Mouse (Mus musculus) myocyte (in vitro differentiated cells): ENCODE results near the gene Arhgap15. TPM values are rescaled to one million over a fixed set of nuclear protein-coding genes. Genes with fewer than 3 reads are reported as not detected.

Experiments
- H3K27me3 ChIP-seq: one replicate; pipeline ENCODE4 v1.6.1; 2011; ENCODE audit not compliant: control insufficient read depth, insufficient read depth, insufficient read length
- H3K36me3 ChIP-seq: one replicate; pipeline ENCODE4 v1.6.1; 2011; ENCODE audit not compliant: control insufficient read depth, insufficient read depth
- H3K4me2 ChIP-seq: one replicate; pipeline ENCODE4 v1.6.1; 2011; ENCODE audit warnings: low read depth, control low read depth
- H3K4me3 ChIP-seq: one replicate; pipeline ENCODE4 v1.5.1; 2011; ENCODE audit warnings: mild to moderate bottlenecking, control low read depth, moderate library complexity
- H3K79me2 ChIP-seq: one replicate; pipeline ENCODE4 v1.6.1; 2011; ENCODE audit not compliant: control insufficient read depth, insufficient read depth
- H3ac ChIP-seq: one replicate; pipeline ENCODE4 v1.6.1; 2011; ENCODE audit not compliant: control insufficient read depth, insufficient read length
- CEBPB ChIP-seq: IDR thresholded peaks from 2 replicates; pipeline ENCODE4 v1.6.1; 2011; ENCODE audit warnings: mild to moderate bottlenecking, moderate library complexity; ENCODE audit not compliant: poor library complexity, insufficient read depth, severe bottlenecking
- E2F4 ChIP-seq: IDR thresholded peaks from one replicate; pipeline ENCODE4 v1.6.1; 2011; ENCODE audit warnings: mild to moderate bottlenecking, control low read depth, moderate library complexity; ENCODE audit not compliant: insufficient read depth
- MAX ChIP-seq: IDR thresholded peaks from one replicate; pipeline ENCODE4 v1.6.1; 2011; ENCODE audit warnings: low read depth, mild to moderate bottlenecking, control low read depth
- MYOD1 ChIP-seq, 3 experiments: IDR thresholded peaks; one replicate each; pipeline ENCODE4 v1.6.1; 2011; ENCODE audit warnings: control low read depth in 2 of 3, low read depth in 2 of 3, mild to moderate bottlenecking in 2 of 3, moderate library complexity in 1 of 3; ENCODE audit not compliant: insufficient read length in 2 of 3, control insufficient read depth in 1 of 3
- MYOG ChIP-seq, 3 experiments: IDR thresholded peaks; one replicate each; pipeline ENCODE4 v1.6.1; 2011; ENCODE audit warnings: control low read depth in 2 of 3, low read depth in 2 of 3, mild to moderate bottlenecking in 2 of 3; ENCODE audit not compliant: insufficient read length in 2 of 3, control insufficient read depth in 1 of 3, insufficient read depth in 1 of 3
- POLR2A ChIP-seq: IDR thresholded peaks from one replicate; pipeline ENCODE4 v1.6.1; 2011; ENCODE audit warnings: low read depth, mild to moderate bottlenecking, control low read depth, moderate library complexity; ENCODE audit not compliant: insufficient read length
- POLR2AphosphoS2 ChIP-seq: IDR thresholded peaks from one replicate; pipeline ENCODE4 v1.6.1; 2011; ENCODE audit warnings: low read depth, control low read depth; ENCODE audit not compliant: insufficient read length
- REST ChIP-seq: IDR thresholded peaks from one replicate; pipeline ENCODE4 v1.6.1; 2011; ENCODE audit warnings: mild to moderate bottlenecking, control low read depth, moderate library complexity; ENCODE audit not compliant: insufficient read depth, insufficient read length
- SRF ChIP-seq: IDR thresholded peaks from one replicate; pipeline ENCODE4 v1.6.1; 2011; ENCODE audit warnings: low read depth; ENCODE audit not compliant: control insufficient read depth, insufficient read length
- TCF12 ChIP-seq: IDR thresholded peaks from one replicate; pipeline ENCODE4 v1.6.1; 2011; ENCODE audit warnings: mild to moderate bottlenecking, control low read depth; ENCODE audit not compliant: poor library complexity, insufficient read depth, severe bottlenecking
- TCF3 ChIP-seq: IDR thresholded peaks from one replicate; pipeline ENCODE4 v1.6.1; 2011; ENCODE audit warnings: low read depth, control low read depth; ENCODE audit not compliant: insufficient read length
- USF1 ChIP-seq: IDR thresholded peaks from one replicate; pipeline ENCODE4 v1.6.1; 2011; ENCODE audit warnings: low read depth, mild to moderate bottlenecking, control low read depth, moderate library complexity
- polyA plus RNA-seq: library from polyadenylated mRNA; unstranded; fragments of >200 nt; fragmentation: generic; extraction: Trizol; gene quantifications from one replicate; pipeline ENCODE4 v1.2.1, GENCODE M21; 2012; ENCODE audit warnings: missing spikeins

The Arhgap15 gene
- polyA plus RNA-seq, 1 experiment, result not detected

DNA sequence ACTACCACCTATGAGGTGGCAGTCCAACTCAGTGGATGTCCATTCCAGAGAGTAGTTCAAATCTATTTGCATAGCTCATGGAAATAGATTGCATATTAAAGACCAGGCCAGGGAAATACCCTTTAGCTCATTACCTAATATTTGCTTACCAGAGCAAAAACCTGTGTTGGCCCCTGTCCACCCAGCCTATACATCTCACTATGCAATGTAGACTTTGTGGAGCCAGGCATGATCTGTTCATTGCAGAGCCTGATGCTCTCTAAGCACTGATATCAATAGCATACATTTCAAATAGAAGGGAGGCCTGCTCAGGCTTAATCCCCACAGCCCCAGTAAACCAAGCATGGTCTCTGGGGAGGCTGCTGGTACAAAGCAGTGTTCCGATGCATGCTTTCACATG lies 689.4 kb downstream of the Arhgap15 start:
- no peak overlapping the region for H3K4me3 ChIP-seq
- H3K4me2 ChIP-seq, result no peak overlapping the region
- no peaks in the 10 kb centered on the region for H3K27me3 ChIP-seq
- H3ac ChIP-seq, result no peak overlapping the region
- TF ChIP-seq TCF3, result no peak
- no peak for TF ChIP-seq SRF
- no peak for TF ChIP-seq TCF12
- no peak for TF ChIP-seq REST
- TF ChIP-seq CEBPB, result no peak
- no peak for TF ChIP-seq USF1
- TF ChIP-seq MYOD1 (IDR thresholded peaks at IDR 0.05; ENCODE audit: control insufficient read depth in 1 of 3, insufficient read length in 2 of 3, low read depth in 2 of 3), result no peak
- TF ChIP-seq POLR2AphosphoS2, result no peak
- TF ChIP-seq E2F4, result no peak
- TF ChIP-seq MAX, result no peak
- TF ChIP-seq POLR2A, result no peak
- no peak for TF ChIP-seq MYOG (IDR thresholded peaks at IDR 0.05; ENCODE audit: control insufficient read depth in 1 of 3, insufficient read depth in 1 of 3, insufficient read length in 2 of 3, low read depth in 2 of 3)
- H3K36me3 ChIP-seq, result no peaks in the 10 kb centered on the region
- no peaks in the 10 kb centered on the region for H3K79me2 ChIP-seq

DNA sequence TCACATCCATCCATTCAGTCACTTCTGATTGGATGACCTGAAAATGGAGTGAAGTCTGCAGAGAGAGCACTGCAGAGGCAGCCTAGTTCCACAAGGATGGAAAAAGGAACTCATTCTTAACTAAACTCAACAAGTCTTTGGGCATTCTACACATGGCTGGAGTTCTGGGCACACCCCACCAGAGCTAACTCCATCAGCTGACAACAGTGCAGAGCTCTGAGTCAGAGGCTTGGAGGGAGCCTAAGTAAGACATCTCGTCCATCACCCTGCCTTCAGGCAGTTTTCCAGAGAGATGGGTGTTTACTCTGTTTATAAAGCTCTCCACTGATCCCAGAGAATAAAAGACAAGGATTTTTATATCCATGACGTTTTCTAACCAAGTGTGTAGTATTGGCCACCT lies 696.3 kb downstream of the Arhgap15 start:
- Histone ChIP-seq H3ac (no peak overlapping the region), H3K36me3 (no peaks in the 10 kb centered on the region), H3K27me3 (no peaks in the 10 kb centered on the region), H3K4me3 (no peak overlapping the region), H3K79me2 (no peaks in the 10 kb centered on the region), H3K4me2 (no peak overlapping the region)
- TF ChIP-seq MYOD1 (IDR thresholded peaks at IDR 0.05; ENCODE audit: control insufficient read depth in 1 of 3, insufficient read length in 2 of 3, low read depth in 2 of 3), result no peak
- TF ChIP-seq TCF3, result no peak
- no peak for TF ChIP-seq E2F4
- no peak for TF ChIP-seq MYOG (IDR thresholded peaks at IDR 0.05; ENCODE audit: control insufficient read depth in 1 of 3, insufficient read depth in 1 of 3, insufficient read length in 2 of 3, low read depth in 2 of 3)
- TF ChIP-seq POLR2AphosphoS2, result no peak
- no peak for TF ChIP-seq TCF12
- TF ChIP-seq POLR2A, result no peak
- TF ChIP-seq USF1, result no peak
- TF ChIP-seq REST, result no peak
- no peak for TF ChIP-seq SRF
- TF ChIP-seq MAX, result no peak
- TF ChIP-seq CEBPB, result no peak

Other genes with a start within 250 kb of the Arhgap15 start
- gene Kynu, start 193.5 kb upstream of the Arhgap15 start, polyA plus RNA-seq, result not detected